ENCODE assay signal across 13 mouse cellular contexts in the genomic region with DNA sequence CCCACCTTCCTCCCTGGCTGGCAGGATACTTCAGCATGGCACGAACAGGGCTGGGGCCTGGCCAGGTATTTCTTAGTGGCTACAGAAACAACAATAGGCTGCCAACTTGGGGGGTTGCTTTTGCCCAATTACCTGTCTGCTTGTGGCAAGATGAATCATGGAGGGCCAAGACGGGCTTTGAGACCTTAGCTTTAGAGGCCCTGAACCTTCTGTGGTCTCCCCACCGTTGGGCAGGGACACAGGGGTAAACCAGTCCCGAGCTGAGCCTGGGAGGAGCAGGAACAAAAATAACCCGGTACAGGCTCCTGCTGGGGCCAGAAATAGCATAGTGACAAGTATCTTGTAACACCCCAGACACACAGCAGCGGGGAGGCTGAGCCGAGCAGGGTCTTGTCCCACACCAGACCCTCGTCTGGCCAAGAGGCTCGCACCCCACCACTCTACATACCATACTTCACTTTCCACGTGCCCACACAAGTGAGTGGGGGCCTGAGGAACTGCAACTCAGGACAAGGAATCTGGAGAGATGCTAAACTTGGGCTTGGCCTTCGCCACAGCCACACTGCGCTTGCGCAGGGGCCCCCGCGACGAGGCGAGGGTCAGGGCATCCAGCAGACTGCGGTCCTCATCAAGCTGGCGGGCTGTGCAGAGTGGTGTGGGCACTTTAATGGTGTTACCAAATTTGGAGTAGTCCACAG. TPM values are rescaled to one million over a fixed set of nuclear protein-coding genes. Genes with fewer than 3 reads are reported as not detected.
DNase-seq lines count a peak whose midpoint lies in the region; ATAC-seq and TF ChIP-seq lines count a peak whose summit lies in the region.
"Had no signal": no experiment of that assay in that cellular context is flagged by ENCODE, and none has a peak within 500 bp of the region (broad histone marks: within the 10 kb centered on the region; RNA-seq: fewer than 3 reads in every experiment).

No protein-coding gene starts in this region.

- WGBS in embryonic facial prominence, embryonic 10.5 days: 84% methylated on average over 19 of the region's 19 CpGs
- 61% methylated on average over 19 of the region's 19 CpGs for WGBS in liver, embryonic 12.5 days (ENCODE audit: insufficient replicate concordance)

- no peaks in the 10 kb centered on the region for H3K9me3 ChIP-seq in embryonic facial prominence, embryonic 10.5 days
- no peaks in the 10 kb centered on the region for H3K9me3 ChIP-seq in liver, embryonic 12.5 days (replicated peaks)
- H3K9me3 ChIP-seq: liver, embryonic 13.5 days; midbrain, embryonic 12.5 days had no signal

- no peak overlapping the region for H3K9ac ChIP-seq in liver, embryonic 12.5 days
- H3K9ac ChIP-seq: liver, embryonic 13.5 days; midbrain, embryonic 12.5 days had no signal

- TF ChIP-seq CTCF in gastrocnemius, adult 2 months (IDR thresholded peaks at IDR 0.05): no peak

- ATAC-seq in megakaryocyte-erythroid progenitor cell, adult 5-6 weeks (replicated peaks; ENCODE audit: low FRiP score, low TSS enrichment, poor library complexity, severe bottlenecking): no peak
- ATAC-seq in liver, embryonic 12.5 days: no peak

- intact Hi-C loops in heart, postnatal 25 days (cut with DNase I): loop anchor here (5.0 kb wide), 2 partner anchors 64 to 104 kb away; no protein-coding TSS in a partner anchor
- intact Hi-C loops in gastrocnemius, adult 2 months (cut with DNase I): loop anchor here (10.0 kb wide), 1 partner anchor 506 kb away; no protein-coding TSS in a partner anchor
- intact Hi-C loops in heart, postnatal 10 days (cut with DNase I): loop anchor here (5.0 to 10.0 kb wide), 2 partner anchors 276 to 509 kb away; a partner anchor contains a TSS

- peak; percentile 98 for DNase-seq in heart, adult 11 months
- DNase-seq in heart, postnatal 25 days (ENCODE audit: low spot score): no peak
- peak; percentile 60 for DNase-seq in cerebellum, adult 8-10 months
- DNase-seq in gastrocnemius, adult 2 months: peak; percentile 83
- peak; percentile 72 to 78 for DNase-seq in heart, postnatal 10 days
- DNase-seq in embryonic facial prominence, embryonic 10.5 days (ENCODE audit: low spot score): no peak
- DNase-seq: adrenal gland, adult 2 months; kidney, postnatal 4 days; liver, embryonic 13.5 days; thymus, adult 2 months had no signal

- peak overlapping the region; percentile 78 for H3K4me3 ChIP-seq in gastrocnemius, adult 2 months
- H3K4me3 ChIP-seq in embryonic facial prominence, embryonic 10.5 days: no peak overlapping the region
- H3K4me3 ChIP-seq in liver, embryonic 12.5 days: no peak overlapping the region
- H3K4me3 ChIP-seq: liver, embryonic 13.5 days; midbrain, embryonic 12.5 days had no signal

- H3K27ac ChIP-seq in gastrocnemius, adult 2 months: peak overlapping the region; percentile 98
- H3K27ac ChIP-seq in embryonic facial prominence, embryonic 10.5 days (replicated peaks): no peak overlapping the region
- H3K27ac ChIP-seq in liver, embryonic 12.5 days: no peak overlapping the region
- H3K27ac ChIP-seq: liver, embryonic 13.5 days; midbrain, embryonic 12.5 days had no signal

- H3K4me2 ChIP-seq in liver, embryonic 12.5 days: no peak overlapping the region
- H3K4me2 ChIP-seq: liver, embryonic 13.5 days; midbrain, embryonic 12.5 days had no signal

- H3K27me3 ChIP-seq in embryonic facial prominence, embryonic 10.5 days (replicated peaks; ENCODE audit: low read depth, poor library complexity, severe bottlenecking): peaks cover 65% of the 10 kb centered on the region
- H3K27me3 ChIP-seq in liver, embryonic 12.5 days (replicated peaks): peaks cover 76% of the 10 kb centered on the region

- H3K4me1 ChIP-seq in embryonic facial prominence, embryonic 10.5 days: peaks cover 10% of the 10 kb centered on the region
- H3K4me1 ChIP-seq in liver, embryonic 12.5 days: peaks cover 12% of the 10 kb centered on the region

- no peaks in the 10 kb centered on the region for H3K36me3 ChIP-seq in embryonic facial prominence, embryonic 10.5 days (replicated peaks)
- no peaks in the 10 kb centered on the region for H3K36me3 ChIP-seq in liver, embryonic 12.5 days
- H3K36me3 ChIP-seq: liver, embryonic 13.5 days; midbrain, embryonic 12.5 days had no signal

RNA-seq across cellular contexts. Expression of a gene that starts 2.2 kb away (rescaled TPM):
- 10 to 100 TPM; 84.5 to 97.5 TPM for total RNA-seq in heart, postnatal 25 days (2021)
- 100 to 1,000 TPM; 109 to 121 TPM for total RNA-seq in gastrocnemius, adult 2 months (2021)
- total RNA-seq in heart, postnatal 10 days (2021): 10 to 100 TPM; 77.5 to 85.1 TPM
- 0.09 and 0.13 TPM in 2 replicates for polyA plus RNA-seq in embryonic facial prominence, embryonic 10.5 days (2016; fragmentation: Nextera tagmentation; extraction: Ambion mirVana)
- not detected in 2 replicates for total RNA-seq in megakaryocyte-erythroid progenitor cell, adult 5-6 weeks (2014; fragmentation: Nextera tagmentation)
- not detected in 2 replicates for total RNA-seq in megakaryocyte-erythroid progenitor cell, adult 5-6 weeks (2017)
- not detected in 2 replicates for polyA plus RNA-seq in liver, embryonic 12.5 days (2016; fragmentation: Nextera tagmentation; extraction: Ambion mirVana)
- polyA plus RNA-seq: liver, embryonic 13.5 days had no signal

Comparison
In these comparisons a context has a peak if more than half of its experiments do, and no peak if none do; other contexts are left out.
1. DNase-seq: peak in heart, adult 11 months (single experiment), cerebellum, adult 8-10 months (single experiment), gastrocnemius, adult 2 months (single experiment) and heart, postnatal 10 days (2 of 2); none in heart, postnatal 25 days (single experiment) and embryonic facial prominence, embryonic 10.5 days (single experiment).
2. RNA of a gene that starts 2.2 kb away (total RNA-seq): 109 to 121 TPM in gastrocnemius, adult 2 months, 84.5 to 97.5 TPM in heart, postnatal 25 days and 77.5 to 85.1 TPM in heart, postnatal 10 days; not detected in megakaryocyte-erythroid progenitor cell, adult 5-6 weeks; every median in the first group is over 10 times any median in the second.